Mouse (Mus musculus): ENCODE measurements around the gene Bglap.
"Not testable (repeated sequence)": the region's sequence is repeated elsewhere in the genome, so short reads cannot be mapped to it uniquely, and the experiment has no call there.

DNA sequence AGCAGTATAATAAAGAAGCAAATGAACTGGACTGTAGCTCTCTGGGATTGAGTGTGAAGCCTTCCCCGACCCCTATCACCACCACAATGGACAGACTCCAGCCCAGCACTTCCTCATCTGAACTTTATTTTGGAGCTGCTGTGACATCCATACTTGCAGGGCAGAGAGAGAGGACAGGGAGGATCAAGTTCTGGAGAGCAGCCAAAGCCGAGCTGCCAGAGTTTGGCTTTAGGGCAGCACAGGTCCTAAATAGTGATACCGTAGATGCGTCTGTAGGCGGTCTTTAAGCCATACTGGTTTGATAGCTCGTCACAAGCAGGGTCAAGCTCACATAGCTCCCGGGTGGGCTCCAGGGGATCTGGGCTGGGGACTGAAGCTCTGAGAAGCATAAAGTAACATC, 15.8 kb downstream of the Bglap start:
- not testable (repeated sequence) for TF ChIP-seq CTCF (IDR thresholded peaks at IDR 0.05; ENCODE audit: extremely low read depth, insufficient read length, insufficient replicate concordance, low read depth, low read length); POLR2A (IDR thresholded peaks at IDR 0.05; ENCODE audit: low read depth, low read length)
